Mouse (Mus musculus) neutrophil, adult 5-6 weeks (primary cell): ENCODE measurements around the gene Cyp2j9. TPM values are rescaled to one million over a fixed set of nuclear protein-coding genes. Genes with fewer than 3 reads are reported as not detected.

Experiments used
- total RNA-seq: library from RNA; stranded (forward); fragments of 200-1000 nt; gene quantifications from 2 replicates; pipeline ENCODE4 v1.2.3, GENCODE M21; 2017

Cyp2j9 gene
- total RNA-seq, 1 experiment from 2014 or later, result not detected

Other genes starting within 250 kb of the Cyp2j9 start
- gene Cyp2j11, start 242.9 kb downstream of the Cyp2j9 start, total RNA-seq, result not detected in 2 replicates
- gene Cyp2j8, start 84.2 kb downstream of the Cyp2j9 start, total RNA-seq, result not detected in 2 replicates
- gene Cyp2j6, start 37.9 kb downstream of the Cyp2j9 start, total RNA-seq, result not detected in 2 replicates
- gene Cyp2j5, start 72.6 kb upstream of the Cyp2j9 start, total RNA-seq, result not detected in 2 replicates
- not detected in 2 replicates for gene Gm12695, start 193.6 kb upstream of the Cyp2j9 start, total RNA-seq